Mouse (Mus musculus) left cerebral cortex, postnatal 36 days (tissue): ENCODE data around the gene Ccdc63. TPM values are rescaled to one million over a fixed set of nuclear protein-coding genes. Genes with fewer than 3 reads are reported as not detected.
"Not testable (repeated sequence)": the region's sequence is repeated elsewhere in the genome, so short reads cannot be mapped to it uniquely, and the experiment has no call there.

ENCODE experiments used
- DNase-seq, 2 experiments: peaks; one replicate each; pipeline ENCODE4 v3.0.0; 2021 to 2022; ENCODE audit warnings: low spot score in 2 of 2, mixed read lengths in 1 of 2
- intact Hi-C: fragments of 180-260 bp; cut with DNase I; formaldehyde crosslinking; loops from one replicate; pipeline ENCODE4 v1.15.1; 2025
- total RNA-seq, 2 experiments: library from RNA; stranded (reverse); gene quantifications; 2 replicates each; pipeline ENCODE4 v1.2.3; 2021

The Ccdc63 gene
- under 1 TPM; 0.30 to 0.72 TPM for total RNA-seq

- intact Hi-C loops: no loop called here
- DNase-seq: no peak
Observed at GRCm38 (mm10) chr5:122140723-122141122, at the start of gene Ccdc63. Gene Ccdc63, minus strand, starts transcription at chr5:122140823.

GRCm38 (mm10) chr5:122189115-122189514, 48.5 kb upstream of the Ccdc63 start:
- DNase-seq: no peak
- intact Hi-C loops: no loop called here

- DNase-seq, intact Hi-C loops: not testable (repeated sequence)
Observed at GRCm38 (mm10) chr5:122184858-122185257, 44.2 kb upstream of the Ccdc63 start.

DNA sequence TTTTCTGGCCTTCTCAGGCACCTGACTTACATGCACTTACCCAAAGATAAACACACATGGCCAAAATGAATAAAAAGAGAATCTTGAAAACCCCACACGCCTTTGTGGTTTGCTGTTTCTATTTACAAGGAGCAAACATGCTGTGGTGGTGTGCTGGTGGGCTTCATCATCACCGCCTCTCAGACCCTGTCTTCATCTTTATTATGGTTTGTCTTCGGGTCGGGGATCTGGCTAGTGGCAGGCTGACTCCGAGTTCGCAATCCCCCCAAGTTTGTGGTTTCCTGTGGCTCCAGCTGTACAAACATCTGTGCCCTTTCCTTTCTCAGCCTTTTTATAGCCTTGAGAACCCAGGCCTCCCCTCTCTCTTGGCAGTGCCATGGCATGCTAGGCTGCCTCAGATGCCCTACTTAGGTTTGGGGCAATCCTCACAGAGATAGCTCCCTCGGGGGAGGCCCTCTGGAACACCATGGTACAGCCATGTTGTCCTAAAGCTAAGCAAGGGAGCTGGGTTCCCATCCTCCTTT, 43.7 kb upstream of the Ccdc63 start:
- DNase-seq: no peak
- intact Hi-C loops: no loop called here

- intact Hi-C loops: no loop called here
- DNase-seq: no peak
Observed at GRCm38 (mm10) chr5:122179665-122180064, 39.0 kb upstream of the Ccdc63 start.

GRCm38 (mm10) chr5:122176398-122176797, 35.8 kb upstream of the Ccdc63 start:
- DNase-seq: no peak
- intact Hi-C loops: loop anchor here (2.0 kb wide), 1 partner anchor 46 kb away; no protein-coding TSS in a partner anchor

GRCm38 (mm10) chr5:122175961-122176360, 35.3 kb upstream of the Ccdc63 start:
- DNase-seq: no peak
- intact Hi-C loops: loop anchor here (2.0 kb wide), 1 partner anchor 45 kb away; no protein-coding TSS in a partner anchor

- intact Hi-C loops: no loop called here
- DNase-seq: no peak
Observed at GRCm38 (mm10) chr5:122175402-122175801, 34.8 kb upstream of the Ccdc63 start.

- DNase-seq: no peak
- intact Hi-C loops: no loop called here
Observed at GRCm38 (mm10) chr5:122171058-122171457, 30.4 kb upstream of the Ccdc63 start.

GRCm38 (mm10) chr5:122168344-122169069, 27.9 kb upstream of the Ccdc63 start:
- DNase-seq: no peak
- intact Hi-C loops: loop anchor here (5.0 kb wide), 2 partner anchors 36 to 74 kb away; no protein-coding TSS in a partner anchor

GRCm38 (mm10) chr5:122166636-122167161, 26.1 kb upstream of the Ccdc63 start:
- no peak for DNase-seq
- intact Hi-C loops: loop anchor here (5.0 kb wide), 2 partner anchors 34 to 76 kb away; no protein-coding TSS in a partner anchor

DNA sequence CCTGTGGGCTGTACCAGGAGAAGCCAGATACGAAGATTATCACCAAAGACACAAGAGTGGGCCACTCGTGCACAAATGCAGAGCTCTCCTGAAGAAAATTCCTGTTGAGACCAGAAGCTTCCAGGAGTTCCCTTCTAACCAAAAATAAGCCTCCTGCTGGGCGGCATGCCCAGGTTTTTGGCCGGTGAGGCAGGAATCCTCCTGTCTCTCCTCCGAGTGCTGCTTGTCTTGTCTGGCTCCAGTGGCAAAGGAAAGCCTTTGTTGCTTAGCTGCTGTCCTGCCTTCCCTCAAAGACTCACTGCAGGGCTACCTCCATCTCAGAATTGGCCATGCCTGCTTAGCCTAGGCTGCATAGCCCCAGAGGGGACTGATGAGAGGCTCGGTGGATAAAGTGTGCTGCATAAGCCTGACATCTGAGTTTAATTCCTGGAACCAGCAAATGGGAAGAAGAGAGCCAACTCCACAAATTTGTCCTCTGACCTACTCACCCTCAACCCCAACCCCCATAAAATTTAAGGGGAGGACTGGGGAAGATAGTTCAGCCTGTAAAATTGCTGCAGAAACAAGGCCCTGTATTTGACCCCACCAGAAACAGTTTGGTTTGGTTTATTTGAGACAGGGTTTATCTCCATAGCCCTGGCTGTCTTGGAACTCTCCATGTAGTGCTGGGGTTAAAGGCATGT, 24.8 kb upstream of the Ccdc63 start:
- intact Hi-C loops: loop anchor here (5.0 kb wide), 2 partner anchors 33 to 77 kb away; no protein-coding TSS in a partner anchor
- DNase-seq: peak; percentile 76 to 77

- DNase-seq: no peak
- intact Hi-C loops: no loop called here
Observed at GRCm38 (mm10) chr5:122164011-122164410, 23.4 kb upstream of the Ccdc63 start.

DNA sequence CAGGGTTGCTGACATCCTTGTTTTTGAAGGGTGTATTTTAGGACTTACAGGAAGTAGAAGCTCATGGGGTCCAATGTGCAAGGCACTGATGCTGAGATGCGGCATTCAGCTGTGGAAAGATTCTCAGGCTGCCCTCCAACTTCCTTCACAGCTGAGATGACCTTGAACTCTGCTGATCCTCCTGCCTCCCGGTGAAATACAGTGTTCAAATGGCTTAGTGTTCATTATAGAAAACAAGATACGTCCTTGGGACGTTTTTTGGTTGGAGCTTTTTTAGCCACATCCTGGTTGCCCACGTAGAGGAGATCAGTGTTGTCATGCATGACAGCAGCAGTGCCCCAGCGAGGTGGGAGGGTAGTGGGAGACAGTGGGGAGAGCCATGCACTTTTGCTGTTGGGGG, 22.6 kb upstream of the Ccdc63 start:
- intact Hi-C loops: no loop called here
- no peak for DNase-seq

DNA sequence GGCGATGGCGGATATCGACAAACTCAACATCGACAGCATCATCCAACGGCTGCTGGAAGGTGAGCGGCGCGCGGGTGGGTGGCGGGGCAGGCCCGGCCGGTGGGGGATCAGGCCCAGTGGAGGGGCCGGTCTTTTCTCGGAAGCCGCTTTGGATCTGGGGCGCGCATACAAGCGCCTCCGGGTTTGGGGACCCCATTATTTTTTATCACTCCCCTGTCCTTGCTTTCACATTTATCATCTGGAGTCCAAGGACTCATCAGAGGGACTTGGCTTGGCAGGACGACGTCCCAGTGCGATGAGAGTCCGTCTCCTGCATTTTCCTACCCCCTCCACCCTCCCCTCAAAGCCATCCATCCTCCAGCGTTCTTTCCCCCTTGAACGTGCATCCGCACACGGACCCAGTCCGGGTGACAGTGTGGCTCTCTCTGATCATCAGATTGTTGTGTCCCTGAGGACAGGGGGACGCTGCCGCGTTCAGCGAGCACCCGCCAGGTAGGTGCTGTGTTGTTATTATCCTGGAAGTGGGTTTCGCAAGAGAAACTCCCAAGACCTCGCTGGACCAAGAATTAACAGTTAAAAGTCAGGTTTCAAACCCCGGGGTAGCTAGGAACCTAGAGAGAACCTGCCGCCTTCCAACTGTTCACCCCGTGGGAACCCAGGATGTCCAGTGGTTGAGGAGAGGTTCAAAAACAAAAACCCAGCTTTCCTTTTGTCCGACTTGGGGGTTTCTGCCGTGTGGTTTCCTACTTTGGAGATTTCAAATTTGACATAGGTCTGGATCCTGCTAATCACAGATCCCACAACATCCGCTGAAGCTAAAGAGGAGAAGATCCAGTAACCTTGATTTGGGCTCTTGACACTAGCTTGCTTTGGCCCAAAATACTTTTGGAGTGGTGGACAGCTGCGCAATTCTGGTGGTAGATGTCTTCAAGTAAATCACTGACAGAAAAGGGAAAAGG, 18.2 kb upstream of the Ccdc63 start:
- DNase-seq: peak in 1 of 2 experiments; percentile 34
- intact Hi-C loops: no loop called here

GRCm38 (mm10) chr5:122157827-122158381, 17.3 kb upstream of the Ccdc63 start, which contains the start of gene Ppp1cc:
Gene Ppp1cc, plus strand, starts transcription at chr5:122158278.
- peak; percentile 87 to 89 for DNase-seq
- intact Hi-C loops: no loop called here

- intact Hi-C loops: no loop called here
- no peak for DNase-seq
Observed at GRCm38 (mm10) chr5:122156486-122156885, 15.9 kb upstream of the Ccdc63 start.

DNA sequence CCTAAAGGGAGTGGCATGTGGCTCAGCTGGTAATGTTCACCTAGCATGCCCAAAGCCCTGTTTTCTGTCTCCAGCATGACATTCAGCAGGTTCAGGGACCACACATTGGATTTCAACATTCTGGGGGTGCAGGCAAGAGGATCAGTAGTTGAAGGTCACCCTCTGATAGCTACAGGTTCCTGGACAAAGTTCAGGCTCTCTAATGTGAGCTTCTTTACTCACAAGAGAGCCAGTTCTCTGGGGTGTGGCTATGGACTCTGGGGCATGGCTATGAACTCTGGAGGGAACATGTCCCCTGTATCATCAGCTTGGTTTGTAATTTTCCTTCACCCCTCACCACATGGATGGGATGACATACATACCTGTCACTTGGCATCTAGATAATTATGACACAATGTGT, 15.0 kb upstream of the Ccdc63 start:
- DNase-seq: no peak
- intact Hi-C loops: no loop called here

DNA sequence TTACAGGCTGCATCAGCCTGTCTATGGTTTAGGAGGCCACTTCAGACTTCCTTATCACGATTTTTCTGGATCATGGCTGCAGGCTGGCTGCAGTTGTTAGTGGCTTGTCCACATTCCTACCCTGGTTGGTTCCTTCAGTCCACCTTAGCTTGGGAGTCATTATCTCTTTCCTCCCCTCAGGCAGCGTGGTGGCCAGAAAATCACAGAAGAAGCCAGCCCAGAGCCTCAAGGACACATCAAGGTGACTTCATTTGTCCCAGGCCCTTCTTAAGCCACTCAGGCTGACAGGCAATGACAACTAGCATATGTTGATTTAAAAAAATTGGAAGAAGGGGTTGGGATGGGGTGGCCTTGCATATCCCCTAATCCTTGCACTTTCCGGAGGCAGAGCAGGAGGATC, 14.2 kb upstream of the Ccdc63 start:
- no peak for DNase-seq
- intact Hi-C loops: no loop called here
